Mouse (Mus musculus): ENCODE results near the gene Cyth3. TPM values are rescaled to one million over a fixed set of nuclear protein-coding genes. Genes with fewer than 3 reads are reported as not detected.
A peak's percentile ranks its signal among the peaks of the same experiment; 100 is the strongest.

The Cyth3 gene
- 10 to 100 TPM; 37.1 to 44.8 (median 39.0) TPM for total RNA-seq (2022)

GRCm38 (mm10) chr5:143621893-143622622 lies at the start of gene Cyth3:
TSS of gene Cyth3 (plus strand) at chr5:143622447.
- peak; percentile 88 to 94 for DNase-seq (ENCODE audit: low spot score in 2 of 2)

- no peak for DNase-seq (ENCODE audit: low spot score in 2 of 2)
Measured at GRCm38 (mm10) chr5:143573067-143573466, 49.2 kb upstream of the Cyth3 start.

- DNase-seq (ENCODE audit: low spot score in 2 of 2), result no peak
Measured at GRCm38 (mm10) chr5:143574261-143575178, 47.7 kb upstream of the Cyth3 start.

GRCm38 (mm10) chr5:143579537-143580203 lies 42.6 kb upstream of the Cyth3 start:
- peak in 1 of 2 experiments; percentile 24 for DNase-seq (ENCODE audit: low spot score in 2 of 2)

- DNase-seq (ENCODE audit: low spot score in 2 of 2), result no peak
Measured at GRCm38 (mm10) chr5:143580982-143581381, 41.3 kb upstream of the Cyth3 start.

GRCm38 (mm10) chr5:143581874-143582273 lies 40.4 kb upstream of the Cyth3 start:
- no peak for DNase-seq (ENCODE audit: low spot score in 2 of 2)

- DNase-seq (ENCODE audit: low spot score in 2 of 2), result no peak
Measured at GRCm38 (mm10) chr5:143583081-143583480, 39.2 kb upstream of the Cyth3 start.

- DNase-seq (ENCODE audit: low spot score in 2 of 2), result no peak
Measured at GRCm38 (mm10) chr5:143584982-143585381, 37.3 kb upstream of the Cyth3 start.

GRCm38 (mm10) chr5:143586386-143586785 lies 35.9 kb upstream of the Cyth3 start:
- no peak for DNase-seq (ENCODE audit: low spot score in 2 of 2)

- no peak for DNase-seq (ENCODE audit: low spot score in 2 of 2)
Measured at GRCm38 (mm10) chr5:143589108-143589507, 33.1 kb upstream of the Cyth3 start.

GRCm38 (mm10) chr5:143592926-143593325 lies 29.3 kb upstream of the Cyth3 start:
- DNase-seq (ENCODE audit: low spot score in 2 of 2), result no peak

- DNase-seq (ENCODE audit: low spot score in 2 of 2), result no peak
Measured at GRCm38 (mm10) chr5:143593563-143594146, 28.6 kb upstream of the Cyth3 start.

- no peak for DNase-seq (ENCODE audit: low spot score in 2 of 2)
Measured at GRCm38 (mm10) chr5:143594291-143595065, 27.8 kb upstream of the Cyth3 start.

- no peak for DNase-seq (ENCODE audit: low spot score in 2 of 2)
Measured at GRCm38 (mm10) chr5:143602051-143602450, 20.2 kb upstream of the Cyth3 start.

GRCm38 (mm10) chr5:143604157-143604774 lies 18.0 kb upstream of the Cyth3 start:
- DNase-seq (ENCODE audit: low spot score in 2 of 2), result no peak

- DNase-seq (ENCODE audit: low spot score in 2 of 2), result no peak
Measured at GRCm38 (mm10) chr5:143606756-143607155, 15.5 kb upstream of the Cyth3 start.

- DNase-seq (ENCODE audit: low spot score in 2 of 2), result peak; percentile 45 to 51
Measured at GRCm38 (mm10) chr5:143608175-143608574, 14.1 kb upstream of the Cyth3 start.

GRCm38 (mm10) chr5:143611954-143612353 lies 10.3 kb upstream of the Cyth3 start:
- no peak for DNase-seq (ENCODE audit: low spot score in 2 of 2)

GRCm38 (mm10) chr5:143613265-143613664 lies 9.0 kb upstream of the Cyth3 start:
- no peak for DNase-seq (ENCODE audit: low spot score in 2 of 2)

- DNase-seq (ENCODE audit: low spot score in 2 of 2), result no peak
Measured at GRCm38 (mm10) chr5:143614519-143614918, 7.7 kb upstream of the Cyth3 start.
